Comparison of ENCODE assay signal across 20 mouse cellular contexts in genomic region chr15:6568605-6569004, GRCm38 (mm10). TPM values are rescaled to one million over a fixed set of nuclear protein-coding genes. Genes with fewer than 3 reads are reported as not detected.
DNase-seq lines count a peak whose midpoint lies in the region; ATAC-seq and TF ChIP-seq lines count a peak whose summit lies in the region.
"Had no signal": no experiment of that assay in that cellular context is flagged by ENCODE, and none has a peak within 500 bp of the region (broad histone marks: within the 10 kb centered on the region; RNA-seq: fewer than 3 reads in every experiment).

No protein-coding gene starts in this region.

- no peak for TF ChIP-seq CTCF in bone marrow macrophage, adult 2 months (IDR thresholded peaks at IDR 0.05; ENCODE audit: low read depth, low read length)

- H3K36me3 ChIP-seq in liver, embryonic 11.5 days (ENCODE audit: control insufficient read depth, insufficient read depth, low read length): no peaks in the 10 kb centered on the region; the same call in 1 of the 2 replicates
- no peaks in the 10 kb centered on the region for H3K36me3 ChIP-seq in liver, embryonic 12.5 days
- H3K36me3 ChIP-seq: embryonic facial prominence, embryonic 13.5 days; forebrain, embryonic 10.5 days; heart, embryonic 13.5 days; limb, embryonic 12.5 days; neural tube, embryonic 12.5 days had no signal

- no peak overlapping the region for H3K4me3 ChIP-seq in liver, embryonic 11.5 days (ENCODE audit: low read depth, low read length)
- H3K4me3 ChIP-seq in liver, embryonic 12.5 days: no peak overlapping the region
- H3K4me3 ChIP-seq in bone marrow macrophage, adult 2 months (ENCODE audit: insufficient read depth, low read length): no peak overlapping the region
- H3K4me3 ChIP-seq: embryonic facial prominence, embryonic 13.5 days; forebrain, embryonic 10.5 days; heart, embryonic 13.5 days; limb, embryonic 12.5 days; neural tube, embryonic 12.5 days had no signal

- peak; percentile 9 for DNase-seq in adrenal gland, postnatal 10 days
- no peak for DNase-seq in adrenal gland, postnatal 4 days (ENCODE audit: low spot score in 2 of 2)
- DNase-seq in liver, embryonic 11.5 days (ENCODE audit: low spot score): peak; percentile 22
- DNase-seq in retina, postnatal 1 day: peak; percentile 76
- DNase-seq in right cerebral cortex, adult 2 months (ENCODE audit: low spot score in 2 of 2): no peak
- DNase-seq in embryo, embryonic 10.5 days (ENCODE audit: low spot score): no peak
- DNase-seq: adrenal gland, postnatal 25 days; cerebellum, adult 11-12 months; gastrocnemius, postnatal 36 days; heart, postnatal 4 days; lung, embryonic 14.5 days; right cerebral cortex, postnatal 4 days had no signal

- H3K4me1 ChIP-seq in liver, embryonic 11.5 days (replicated peaks; ENCODE audit: control insufficient read depth, insufficient read depth, low read length): peaks cover 11% of the 10 kb centered on the region
- peaks cover 31% of the 10 kb centered on the region for H3K4me1 ChIP-seq in liver, embryonic 12.5 days
- H3K4me1 ChIP-seq in bone marrow macrophage, adult 2 months (ENCODE audit: control insufficient read depth, insufficient read depth, low read length): peaks cover 47% of the 10 kb centered on the region
- H3K4me1 ChIP-seq: neural tube, embryonic 12.5 days had no signal

- TF ChIP-seq POLR2A in bone marrow macrophage, adult 2 months (IDR thresholded peaks at IDR 0.05; ENCODE audit: borderline replicate concordance, low read depth, low read length): no peak

- no peak for ATAC-seq in liver, embryonic 11.5 days (replicated peaks; ENCODE audit: low FRiP score)
- ATAC-seq in liver, embryonic 12.5 days: no peak
- ATAC-seq: midbrain, embryonic 16.5 days had no signal

- H3K27me3 ChIP-seq in liver, embryonic 11.5 days (replicated peaks; ENCODE audit: control insufficient read depth, insufficient read depth, low read length): no peaks in the 10 kb centered on the region
- H3K27me3 ChIP-seq in liver, embryonic 12.5 days (replicated peaks): no peaks in the 10 kb centered on the region
- H3K27me3 ChIP-seq: embryonic facial prominence, embryonic 13.5 days; heart, embryonic 13.5 days; limb, embryonic 12.5 days; neural tube, embryonic 12.5 days had no signal

- H3K27ac ChIP-seq in liver, embryonic 11.5 days (ENCODE audit: low read depth, low read length): no peak overlapping the region
- H3K27ac ChIP-seq in liver, embryonic 12.5 days: no peak overlapping the region
- peak overlapping the region; percentile 97 for H3K27ac ChIP-seq in bone marrow macrophage, adult 2 months (ENCODE audit: insufficient read depth, low read depth, low read length)
- H3K27ac ChIP-seq: embryonic facial prominence, embryonic 13.5 days; forebrain, embryonic 10.5 days; heart, embryonic 13.5 days; limb, embryonic 12.5 days; neural tube, embryonic 12.5 days had no signal

- H3K9ac ChIP-seq in liver, embryonic 11.5 days (ENCODE audit: low read depth, low read length): no peak overlapping the region
- no peak overlapping the region for H3K9ac ChIP-seq in liver, embryonic 12.5 days
- H3K9ac ChIP-seq: embryonic facial prominence, embryonic 13.5 days; heart, embryonic 13.5 days; limb, embryonic 12.5 days; lung, embryonic 14.5 days; neural tube, embryonic 12.5 days had no signal

- H3K9me3 ChIP-seq in liver, embryonic 11.5 days (ENCODE audit: control insufficient read depth, low read length): no peaks in the 10 kb centered on the region
- 0 out of 2 replicates have a peak, but pooled peaks cover 3% of the 10 kb centered on the region for H3K9me3 ChIP-seq in liver, embryonic 12.5 days (replicated peaks)
- H3K9me3 ChIP-seq: embryonic facial prominence, embryonic 13.5 days; forebrain, embryonic 10.5 days; heart, embryonic 13.5 days; limb, embryonic 12.5 days; neural tube, embryonic 12.5 days had no signal

- H3K4me2 ChIP-seq in liver, embryonic 11.5 days: no peak overlapping the region
- H3K4me2 ChIP-seq in liver, embryonic 12.5 days: no peak overlapping the region
- H3K4me2 ChIP-seq: embryonic facial prominence, embryonic 13.5 days; heart, embryonic 13.5 days; limb, embryonic 12.5 days; lung, embryonic 14.5 days; neural tube, embryonic 12.5 days had no signal

- 75% methylated on average over 3 of the region's 3 CpGs for WGBS in liver, embryonic 11.5 days
- 61% methylated on average over 3 of the region's 3 CpGs for WGBS in liver, embryonic 12.5 days (ENCODE audit: insufficient replicate concordance)

RNA-seq across cellular contexts. Expression of gene Fyb, which starts 46.0 kb away (rescaled TPM):
- 10 to 100 TPM; 34.7 to 43.9 TPM for total RNA-seq in adrenal gland, postnatal 10 days (2021)
- total RNA-seq in adrenal gland, postnatal 4 days (2021): 10 to 100 TPM; 27.7 to 28.9 TPM
- polyA plus RNA-seq in liver, embryonic 11.5 days (2014; fragmentation: Nextera tagmentation; extraction: Ambion mirVana): 38.7 and 41.1 TPM in 2 replicates
- polyA plus RNA-seq in liver, embryonic 12.5 days (2016; fragmentation: Nextera tagmentation; extraction: Ambion mirVana): 32.2 and 36.7 TPM in 2 replicates
- polyA plus RNA-seq in bone marrow macrophage, adult 2 months (2012; ENCODE audit: insufficient read depth, insufficient read length, missing spikeins): 1,205 and 1,358 TPM in 2 replicates

Comparison
In these comparisons a context has a peak if more than half of its experiments do, and no peak if none do; other contexts are left out.
1. DNase-seq: peak in adrenal gland, postnatal 10 days (single experiment), liver, embryonic 11.5 days (single experiment) and retina, postnatal 1 day (single experiment); none in adrenal gland, postnatal 4 days (0 of 2), right cerebral cortex, adult 2 months (0 of 2) and embryo, embryonic 10.5 days (single experiment).
2. RNA of gene Fyb, which starts 46.0 kb away (polyA plus RNA-seq): 1,205 to 1,358 TPM in bone marrow macrophage, adult 2 months; 38.7 to 41.1 TPM in liver, embryonic 11.5 days and 32.2 to 36.7 TPM in liver, embryonic 12.5 days; every median in the first group is over 10 times any median in the second.